Comparison of ENCODE assay signal across 7 mouse cellular contexts in the genomic region with DNA sequence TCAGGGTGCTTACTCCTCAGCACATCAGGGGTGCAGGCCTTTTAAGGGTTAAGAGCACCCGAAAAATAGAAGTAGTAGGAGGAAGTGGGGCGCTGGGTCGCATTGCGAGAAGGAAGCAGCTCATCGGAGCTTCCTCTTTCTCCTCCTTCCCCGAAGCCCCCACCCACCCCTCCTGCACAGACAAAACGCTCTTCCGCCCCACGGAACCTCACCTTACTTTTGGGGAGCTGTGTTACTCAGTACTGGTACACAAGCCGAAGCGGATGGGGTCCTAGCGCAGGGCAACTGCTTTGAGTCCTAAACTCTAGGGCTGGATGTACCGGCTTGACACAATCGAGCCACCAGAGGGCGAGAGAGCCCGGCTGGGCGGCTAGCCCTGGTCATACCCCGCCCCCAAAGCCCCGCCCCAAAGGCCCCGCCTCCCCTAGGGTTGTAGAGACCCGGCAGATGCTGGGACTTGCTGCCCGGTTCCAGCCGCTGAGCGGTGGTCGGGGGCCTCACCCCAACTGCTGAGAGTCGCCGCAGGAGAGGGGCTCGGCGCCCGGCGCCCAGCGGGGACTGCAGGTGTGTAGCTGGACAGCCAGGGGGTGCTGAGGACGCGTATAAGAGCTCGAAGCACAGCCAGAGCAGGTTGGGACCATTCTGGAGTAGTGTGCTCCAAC. TPM values are rescaled to one million over a fixed set of nuclear protein-coding genes. Genes with fewer than 3 reads are reported as not detected.
DNase-seq lines count a peak whose midpoint lies in the region; ATAC-seq and TF ChIP-seq lines count a peak whose summit lies in the region.

Gene Pik3r5, plus strand, starts transcription at position 423 of the 662 bp plus-strand sequence.

- no peaks in the 10 kb centered on the region for H3K36me3 ChIP-seq in embryonic facial prominence, embryonic 10.5 days (replicated peaks)
- no peaks in the 10 kb centered on the region for H3K36me3 ChIP-seq in limb, embryonic 14.5 days (ENCODE audit: control insufficient read depth, insufficient read depth, low read length)
- H3K36me3 ChIP-seq in midbrain, embryonic 16.5 days (ENCODE audit: control insufficient read depth, insufficient read depth, low read length): no peaks in the 10 kb centered on the region
- no peaks in the 10 kb centered on the region for H3K36me3 ChIP-seq in spleen, adult 2 months (ENCODE audit: control insufficient read depth, insufficient read depth, low read length)

- H3K27me3 ChIP-seq in embryonic facial prominence, embryonic 10.5 days (replicated peaks; ENCODE audit: low read depth, poor library complexity, severe bottlenecking): peaks cover 69% of the 10 kb centered on the region
- H3K27me3 ChIP-seq in limb, embryonic 14.5 days (ENCODE audit: control insufficient read depth, insufficient read depth, low read length): no peaks in the 10 kb centered on the region
- H3K27me3 ChIP-seq in midbrain, embryonic 16.5 days (ENCODE audit: control insufficient read depth, insufficient read depth, low read depth, low read length): peaks cover 9% of the 10 kb centered on the region
- no peaks in the 10 kb centered on the region for H3K27me3 ChIP-seq in spleen, adult 2 months (ENCODE audit: control insufficient read depth, insufficient read depth, low read length)

- H3K9ac ChIP-seq in limb, embryonic 14.5 days (ENCODE audit: low read depth, low read length, severe bottlenecking): peak within 1 kb of the TSS; percentile 56
- H3K9ac ChIP-seq in midbrain, embryonic 16.5 days (ENCODE audit: low read depth, low read length): peak within 1 kb of the TSS; percentile 43; the same call in 1 of the 2 replicates

- peak; percentile 70 for TF ChIP-seq CTCF in spleen, adult 2 months (IDR thresholded peaks at IDR 0.05; ENCODE audit: extremely low read depth, insufficient read depth, insufficient read length, insufficient replicate concordance)

- ATAC-seq in limb, embryonic 14.5 days (ENCODE audit: low FRiP score, low read depth): peak; percentile 91
- ATAC-seq in midbrain, embryonic 16.5 days: peak; percentile 79

- H3K4me1 ChIP-seq in embryonic facial prominence, embryonic 10.5 days: peaks cover 23% of the 10 kb centered on the region
- no peaks in the 10 kb centered on the region for H3K4me1 ChIP-seq in limb, embryonic 14.5 days (ENCODE audit: control insufficient read depth, insufficient read depth, low read length)
- H3K4me1 ChIP-seq in midbrain, embryonic 16.5 days (ENCODE audit: control insufficient read depth, insufficient read depth, low read length): 0 out of 2 replicates have a peak, but pooled peaks cover 2% of the 10 kb centered on the region
- peaks cover 22% of the 10 kb centered on the region for H3K4me1 ChIP-seq in spleen, adult 2 months (ENCODE audit: control insufficient read depth, insufficient read depth, insufficient read length)

- no peaks in the 10 kb centered on the region for H3K9me3 ChIP-seq in embryonic facial prominence, embryonic 10.5 days
- no peaks in the 10 kb centered on the region for H3K9me3 ChIP-seq in limb, embryonic 14.5 days (ENCODE audit: control insufficient read depth, low read length)
- no peaks in the 10 kb centered on the region for H3K9me3 ChIP-seq in midbrain, embryonic 16.5 days (replicated peaks; ENCODE audit: control insufficient read depth, low read length, poor library complexity, severe bottlenecking)

- peak within 1 kb of the TSS; percentile 64 for H3K4me3 ChIP-seq in embryonic facial prominence, embryonic 10.5 days
- peak within 1 kb of the TSS; percentile 39 for H3K4me3 ChIP-seq in limb, embryonic 14.5 days (replicated peaks; ENCODE audit: low read length)
- H3K4me3 ChIP-seq in midbrain, embryonic 16.5 days (ENCODE audit: low read depth, low read length): peak within 1 kb of the TSS; percentile 39
- peak within 1 kb of the TSS; percentile 88 for H3K4me3 ChIP-seq in spleen, adult 2 months (ENCODE audit: extremely low read depth, insufficient read depth, insufficient read length)

- peak within 1 kb of the TSS; percentile 72 for H3K27ac ChIP-seq in embryonic facial prominence, embryonic 10.5 days (replicated peaks)
- H3K27ac ChIP-seq in limb, embryonic 14.5 days (replicated peaks; ENCODE audit: low read depth, low read length): no peak within 1 kb of the TSS
- H3K27ac ChIP-seq in midbrain, embryonic 16.5 days (ENCODE audit: low read length): no peak within 1 kb of the TSS
- peak within 1 kb of the TSS; percentile 97 for H3K27ac ChIP-seq in spleen, adult 2 months (ENCODE audit: insufficient read depth, low read length)

- DNase-seq in adrenal gland, adult 18-20 months (ENCODE audit: low spot score in 2 of 2): peak; percentile 74 to 78
- DNase-seq in embryonic facial prominence, embryonic 10.5 days (ENCODE audit: low spot score): peak; percentile 91
- DNase-seq in heart, adult 18-20 months: peak; percentile 79 to 81
- peak; percentile 69 for DNase-seq in kidney, adult 18-20 months
- DNase-seq in limb, embryonic 14.5 days (ENCODE audit: low spot score): peak; percentile 90
- peak; percentile 85 to 86 for DNase-seq in spleen, adult 2 months (ENCODE audit: low read depth in 1 of 2, low spot score in 2 of 2)

- WGBS in embryonic facial prominence, embryonic 10.5 days: 9% methylated on average over 35 of the region's 35 CpGs
- 5% methylated on average over 35 of the region's 35 CpGs for WGBS in limb, embryonic 14.5 days
- 9% methylated on average over 35 of the region's 35 CpGs for WGBS in midbrain, embryonic 16.5 days
- WGBS in spleen, adult 2 months: under 1% methylated on average over 35 of the region's 35 CpGs

- H3K4me2 ChIP-seq in limb, embryonic 14.5 days (replicated peaks; ENCODE audit: low read depth, low read length, severe bottlenecking): peak within 1 kb of the TSS; percentile 61
- peak within 1 kb of the TSS; percentile 58 for H3K4me2 ChIP-seq in midbrain, embryonic 16.5 days (ENCODE audit: low read length)

- TF ChIP-seq POLR2A in limb, embryonic 14.5 days (IDR thresholded peaks at IDR 0.05; ENCODE audit: borderline replicate concordance, extremely low read depth, insufficient read depth, insufficient read length): no peak
- TF ChIP-seq POLR2A in spleen, adult 2 months (IDR thresholded peaks at IDR 0.05; ENCODE audit: low read depth, low read length): peak; percentile 36

RNA-seq across cellular contexts. Expression of gene Pik3r5, which starts in this region (rescaled TPM):
- total RNA-seq in adrenal gland, adult 18-20 months (2021): 1 to 10 TPM; 1.6 to 3.0 TPM
- 0.69 and 1.3 TPM in 2 replicates for polyA plus RNA-seq in embryonic facial prominence, embryonic 10.5 days (2016; fragmentation: Nextera tagmentation; extraction: Ambion mirVana)
- 1 to 10 TPM; 1.1 to 1.9 TPM for total RNA-seq in heart, adult 18-20 months (2021)
- 1.2 and 1.5 TPM in 2 replicates for polyA plus RNA-seq in limb, embryonic 14.5 days (2012; rRNA removed)
- polyA plus RNA-seq in limb, embryonic 14.5 days (2014; fragmentation: Nextera tagmentation; extraction: Ambion mirVana): 0.52 and 0.95 TPM in 2 replicates
- 0.21 and 0.24 TPM in 2 replicates for polyA plus RNA-seq in midbrain, embryonic 16.5 days (2015; fragmentation: Nextera tagmentation; extraction: Ambion mirVana)
- polyA plus RNA-seq in spleen, adult 2 months (2012; rRNA removed): 34.7 and 37.3 TPM in 2 replicates

Comparison
In these comparisons a context has a peak if more than half of its experiments do, and no peak if none do; other contexts are left out.
1. RNA of gene Pik3r5 (polyA plus RNA-seq): 34.7 to 37.3 TPM in spleen, adult 2 months; 0.52 to 1.5 TPM in limb, embryonic 14.5 days, 0.69 to 1.3 TPM in embryonic facial prominence, embryonic 10.5 days and 0.21 to 0.24 TPM in midbrain, embryonic 16.5 days; every median in the first group is over 10 times any median in the second.
2. Peak in ATAC-seq, H3K4me3 ChIP-seq, H3K9ac ChIP-seq and H3K4me2 ChIP-seq in midbrain, embryonic 16.5 days; RNA of the gene not detected or under 1 TPM.
3. H3K27ac ChIP-seq: peak in embryonic facial prominence, embryonic 10.5 days (single experiment) and spleen, adult 2 months (single experiment); none in limb, embryonic 14.5 days (single experiment) and midbrain, embryonic 16.5 days (single experiment).
4. Peak in every context shown above with its lines, with median percentiles within 50 percentile points of each other: DNase-seq and H3K4me3 ChIP-seq.